Mouse (Mus musculus) midbrain, postnatal 0 days (tissue): Measurements from ENCODE around the gene Akap13. TPM values are rescaled to one million over a fixed set of nuclear protein-coding genes. Genes with fewer than 3 reads are reported as not detected.

Experiments
- ATAC-seq: fragments of 200-750 bp; cut with Nextera tagmentation; 2 replicates; pipeline ENCODE4 v1.8.0; 2017; ENCODE audit warnings: moderate number of reproducible peaks, mild to moderate bottlenecking, moderate TSS enrichment, moderate library complexity; ENCODE audit not compliant: low FRiP score
- DNase-seq: peaks from one replicate; pipeline ENCODE4 v3.0.0-alpha.2; 2015; ENCODE audit warnings: low spot score
- H3K27ac ChIP-seq: fragments of 300-500 bp; sonication (generic); 2 replicates; pipeline ENCODE4 v1.5.1; 2014; ENCODE audit warnings: low read depth, mild to moderate bottlenecking, low read length, mixed read lengths
- H3K27me3 ChIP-seq: fragments of 300-500 bp; sonication (generic); 2 replicates; pipeline ENCODE4 v1.6.1; 2014; ENCODE audit warnings: low read length, control low read depth, mixed read lengths; ENCODE audit not compliant: insufficient read depth
- H3K36me3 ChIP-seq: fragments of 300-500 bp; sonication (generic); 2 replicates; pipeline ENCODE4 v1.6.1; 2014; ENCODE audit warnings: low read length, control low read depth, mixed read lengths; ENCODE audit not compliant: insufficient read depth
- H3K4me1 ChIP-seq: fragments of 300-500 bp; sonication (generic); 2 replicates; pipeline ENCODE4 v1.6.1; 2014; ENCODE audit warnings: mild to moderate bottlenecking, control low read depth, antibody characterized with exemption, low read length, mixed read lengths; ENCODE audit not compliant: insufficient read depth
- H3K4me2 ChIP-seq: fragments of 300-500 bp; sonication (generic); 2 replicates; pipeline ENCODE4 v1.6.1; 2014; ENCODE audit warnings: low read depth, mild to moderate bottlenecking, low read length, mixed read lengths; ENCODE audit not compliant: poor library complexity, severe bottlenecking
- H3K4me3 ChIP-seq: fragments of 300-500 bp; sonication (generic); 2 replicates; pipeline ENCODE4 v1.5.1; 2014; ENCODE audit warnings: low read depth, mild to moderate bottlenecking, low read length, moderate library complexity
- H3K9ac ChIP-seq: fragments of 300-500 bp; sonication (generic); replicated peaks from 2 replicates; pipeline ENCODE4 v1.6.1; 2014; ENCODE audit warnings: mild to moderate bottlenecking, low read length, moderate library complexity, mixed read lengths; ENCODE audit not compliant: poor library complexity, severe bottlenecking
- H3K9me3 ChIP-seq: fragments of 300-500 bp; sonication (generic); 2 replicates; pipeline ENCODE4 v1.6.1; 2016; ENCODE audit warnings: low read length, control low read depth
- CTCF ChIP-seq: IDR thresholded peaks from 2 replicates; pipeline ENCODE4 v1.5.1; 2016; ENCODE audit warnings: antibody characterized with exemption, mild to moderate bottlenecking
- WGBS: fragments of 180-500 bp; shearing (Covaris S2); extraction: QIAGEN DNeasy Blood & Tissue Kit; methylation state at CpG from one replicate; pipeline ENCODE4 v1.1.7; 2014; 5-methylcytosine and 5-hydroxymethylcytosine counted together
- polyA plus RNA-seq: library from polyadenylated mRNA; unstranded; fragments of >200 nt; fragmentation: Nextera tagmentation; extraction: Ambion mirVana; gene quantifications from 2 replicates; pipeline ENCODE4 v1.2.1, GENCODE M21; 2015
- total RNA-seq: library from RNA; depleted of rRNA; stranded (reverse); fragments of >200 nt; gene quantifications from 2 replicates; pipeline ENCODE4 v1.2.3, GENCODE M21; 2014

The Akap13 gene
- total and polyA plus RNA-seq, 2 experiments from 2014 or later = 11.7 to 24.6 TPM

DNA sequence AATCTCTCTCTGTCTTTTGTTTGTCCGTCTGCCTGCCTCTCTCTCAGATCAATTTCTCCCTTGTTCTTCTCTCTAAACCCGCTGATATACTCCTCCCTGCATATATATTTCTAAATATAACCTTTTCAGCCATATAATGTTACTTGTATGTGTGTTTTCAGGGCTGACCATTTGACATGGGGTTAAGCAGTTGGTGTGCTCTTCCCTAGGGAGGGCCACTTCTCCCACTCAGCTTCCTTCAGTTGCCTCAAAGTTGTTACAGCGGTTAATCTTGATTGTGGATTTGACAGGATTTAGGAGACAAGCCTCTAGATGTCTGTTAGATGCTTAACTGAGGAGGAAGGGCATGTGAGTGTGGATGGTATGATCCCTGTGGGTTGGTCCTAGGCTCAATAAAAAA, 83.8 kb downstream of the Akap13 start:
- no peak overlapping the region for H3K9ac ChIP-seq
- TF ChIP-seq CTCF = no peak
- H3K9me3 ChIP-seq = no peaks in the 10 kb centered on the region
- no peaks in the 10 kb centered on the region for H3K4me1 ChIP-seq
- ATAC-seq (no peak), DNase-seq (no peak)
- 84% methylated on average over 3 of the region's 3 CpGs for WGBS
- no peak overlapping the region for H3K4me3 ChIP-seq
- H3K36me3 ChIP-seq = no peaks in the 10 kb centered on the region
- no peaks in the 10 kb centered on the region for H3K27me3 ChIP-seq
- H3K27ac ChIP-seq = no peak overlapping the region
- H3K4me2 ChIP-seq = no peak overlapping the region

DNA sequence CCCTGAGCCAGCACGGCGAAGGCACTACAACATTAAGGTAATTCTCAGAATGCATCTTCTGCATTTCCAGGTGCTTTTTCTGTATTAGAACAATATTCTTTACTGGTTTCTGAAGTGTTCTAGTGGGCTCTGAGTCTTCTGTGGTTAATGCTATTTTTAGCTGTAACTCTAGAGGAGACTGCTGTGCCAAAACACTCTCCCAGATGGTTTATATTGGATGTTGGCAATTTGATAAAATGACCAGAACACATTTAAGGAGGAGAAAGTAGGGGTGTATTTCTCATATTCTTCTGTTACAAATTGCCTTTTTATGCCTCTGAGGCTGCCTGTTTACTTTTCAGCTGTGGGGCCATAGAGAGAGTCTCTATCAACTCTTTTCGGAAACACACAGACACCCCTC, 94.5 kb downstream of the Akap13 start:
- no peak for TF ChIP-seq CTCF
- Histone ChIP-seq H3K27me3 (no peaks in the 10 kb centered on the region), H3K4me1 (no peaks in the 10 kb centered on the region), H3K36me3 (no peaks in the 10 kb centered on the region), H3K9ac (no peak overlapping the region), H3K9me3 (no peaks in the 10 kb centered on the region), H3K4me3 (no peak overlapping the region), H3K4me2 (no peak overlapping the region), H3K27ac (no peak overlapping the region)
- ATAC-seq (no peak), DNase-seq (no peak)
- 92% methylated on average over 3 of the region's 3 CpGs for WGBS

DNA sequence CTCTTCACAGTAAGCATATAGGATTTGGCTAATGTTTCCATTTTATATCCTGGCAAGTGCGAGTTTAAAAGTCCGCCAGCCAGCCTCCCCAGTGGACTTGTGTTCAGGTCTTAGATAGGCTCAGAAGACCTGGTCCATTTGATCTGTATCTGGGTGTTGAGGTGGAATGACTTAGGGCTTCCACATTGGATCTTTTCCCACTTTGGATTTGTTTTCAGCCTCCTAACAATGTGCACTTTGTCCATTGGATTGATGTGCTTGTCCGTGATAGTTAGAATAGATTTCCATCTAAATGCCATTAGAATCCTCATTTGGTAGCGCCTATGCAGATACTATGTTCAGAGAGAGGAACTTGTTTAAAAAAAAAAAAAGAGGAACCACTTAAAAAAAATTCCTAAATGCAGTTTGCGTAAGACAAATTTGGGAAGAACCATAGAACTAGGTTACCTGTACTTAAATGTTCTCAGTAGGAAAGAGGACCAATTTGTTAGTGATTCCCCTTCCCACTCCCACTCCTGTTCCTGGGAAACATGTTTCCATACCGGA, 95.5 kb downstream of the Akap13 start:
- ATAC-seq (no peak), DNase-seq (no peak)
- Histone ChIP-seq H3K9ac (no peak overlapping the region), H3K36me3 (no peaks in the 10 kb centered on the region), H3K27me3 (no peaks in the 10 kb centered on the region), H3K4me2 (no peak overlapping the region), H3K9me3 (no peaks in the 10 kb centered on the region), H3K27ac (no peak overlapping the region), H3K4me3 (no peak overlapping the region), H3K4me1 (no peaks in the 10 kb centered on the region)
- 80% methylated on average over 6 of the region's 6 CpGs for WGBS
- no peak for TF ChIP-seq CTCF

- H3K4me3 ChIP-seq = no peak overlapping the region
- no peaks in the 10 kb centered on the region for H3K36me3 ChIP-seq
- H3K27me3 ChIP-seq = no peaks in the 10 kb centered on the region
- no peak overlapping the region for H3K27ac ChIP-seq
- H3K4me2 ChIP-seq = no peak overlapping the region
- no peaks in the 10 kb centered on the region for H3K9me3 ChIP-seq
- H3K4me1 ChIP-seq = no peaks in the 10 kb centered on the region
- no peak for TF ChIP-seq CTCF
- no peak overlapping the region for H3K9ac ChIP-seq
- ATAC-seq = no peak
- WGBS = 88% methylated on average over 8 of the region's 8 CpGs
- no peak for DNase-seq
Observed at GRCm38 (mm10) chr7:75553002-75553666, 97.8 kb downstream of the Akap13 start.

GRCm38 (mm10) chr7:75553667-75554045, 98.3 kb downstream of the Akap13 start:
- Histone ChIP-seq H3K4me1 (no peaks in the 10 kb centered on the region), H3K27me3 (no peaks in the 10 kb centered on the region), H3K4me3 (no peak overlapping the region), H3K9me3 (no peaks in the 10 kb centered on the region), H3K27ac (no peak overlapping the region), H3K9ac (no peak overlapping the region), H3K4me2 (no peak overlapping the region), H3K36me3 (no peaks in the 10 kb centered on the region)
- no peak for ATAC-seq
- DNase-seq = no peak
- peak; percentile 23; the same call in 1 of the 2 replicates for TF ChIP-seq CTCF

- H3K4me2 ChIP-seq = no peak overlapping the region
- no peaks in the 10 kb centered on the region for H3K9me3 ChIP-seq
- no peaks in the 10 kb centered on the region for H3K36me3 ChIP-seq
- H3K4me1 ChIP-seq = no peaks in the 10 kb centered on the region
- DNase-seq (no peak), ATAC-seq (no peak)
- H3K27ac ChIP-seq = no peak overlapping the region
- no peak overlapping the region for H3K9ac ChIP-seq
- H3K4me3 ChIP-seq = no peak overlapping the region
- H3K27me3 ChIP-seq = no peaks in the 10 kb centered on the region
- TF ChIP-seq CTCF = no peak
Observed at GRCm38 (mm10) chr7:75554065-75554464, 98.7 kb downstream of the Akap13 start.
